Mouse (Mus musculus): Measurements from ENCODE around the gene Kcnk7.
A peak's percentile ranks its signal among the peaks of the same experiment; 100 is the strongest.

Gene Kcnk7

GRCm38 (mm10) chr19:5745756-5746710 is 41.9 kb downstream of the Kcnk7 start:
- Histone ChIP-seq H3K27me3 (ENCODE audit: control insufficient read depth, insufficient read depth, low read length, poor library complexity, severe bottlenecking) (no peaks in the 10 kb centered on the region; the same call in 1 of the 2 replicates), H3K36me3 (ENCODE audit: control insufficient read depth, insufficient read depth, low read length, poor library complexity, severe bottlenecking) (no peaks in the 10 kb centered on the region)
- DNase-seq (ENCODE audit: low read depth, low spot score): no peak

- Histone ChIP-seq H3K27me3 (ENCODE audit: control insufficient read depth, insufficient read depth, low read length, poor library complexity, severe bottlenecking) (no peaks in the 10 kb centered on the region), H3K36me3 (ENCODE audit: control insufficient read depth, insufficient read depth, low read length, poor library complexity, severe bottlenecking) (no peaks in the 10 kb centered on the region)
- DNase-seq (ENCODE audit: low read depth, low spot score): no peak
Measured at GRCm38 (mm10) chr19:5746907-5747363, 42.8 kb downstream of the Kcnk7 start.

DNA sequence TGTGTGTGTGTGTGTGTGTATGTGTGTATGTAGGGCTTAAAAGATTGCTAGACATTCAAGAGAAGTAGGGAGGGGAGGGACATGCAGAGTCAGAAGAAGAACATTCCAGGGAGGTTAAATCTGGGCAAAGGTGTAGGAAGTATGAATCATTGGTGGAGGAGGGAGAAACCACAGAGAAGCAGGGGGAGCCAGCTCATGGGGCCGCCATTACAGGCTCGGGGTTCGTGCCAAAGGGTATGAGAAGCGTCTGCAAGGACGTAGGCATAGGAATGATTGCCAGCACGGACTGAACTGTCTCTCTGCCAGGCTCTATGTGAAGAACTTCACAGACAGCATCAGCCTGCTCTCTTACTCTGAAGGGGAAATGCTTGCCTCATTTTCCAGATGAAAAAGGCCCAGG is 45.3 kb downstream of the Kcnk7 start:
- no peaks in the 10 kb centered on the region for H3K36me3 ChIP-seq (ENCODE audit: control insufficient read depth, insufficient read depth, low read length, poor library complexity, severe bottlenecking)
- DNase-seq (ENCODE audit: low read depth, low spot score): no peak
- no peaks in the 10 kb centered on the region for H3K27me3 ChIP-seq (ENCODE audit: control insufficient read depth, insufficient read depth, low read length, poor library complexity, severe bottlenecking)

DNA sequence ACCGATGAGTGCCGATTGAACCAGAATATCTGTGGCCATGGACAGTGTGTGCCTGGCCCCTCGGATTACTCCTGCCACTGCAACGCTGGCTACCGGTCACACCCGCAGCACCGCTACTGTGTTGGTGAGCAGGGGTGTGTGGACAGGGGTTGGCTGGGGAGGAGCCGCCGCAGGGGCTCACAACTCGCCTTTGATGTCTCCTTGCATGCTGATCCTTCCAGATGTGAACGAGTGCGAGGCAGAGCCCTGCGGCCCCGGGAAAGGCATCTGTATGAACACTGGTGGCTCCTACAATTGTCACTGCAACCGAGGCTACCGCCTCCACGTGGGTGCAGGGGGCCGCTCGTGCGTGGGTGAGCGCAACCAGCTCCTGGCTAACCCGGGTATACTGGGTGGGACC is 46.8 kb downstream of the Kcnk7 start:
- Histone ChIP-seq H3K27me3 (ENCODE audit: control insufficient read depth, insufficient read depth, low read length, poor library complexity, severe bottlenecking) (no peaks in the 10 kb centered on the region), H3K36me3 (ENCODE audit: control insufficient read depth, insufficient read depth, low read length, poor library complexity, severe bottlenecking) (no peaks in the 10 kb centered on the region)
- DNase-seq (ENCODE audit: low read depth, low spot score): no peak

DNA sequence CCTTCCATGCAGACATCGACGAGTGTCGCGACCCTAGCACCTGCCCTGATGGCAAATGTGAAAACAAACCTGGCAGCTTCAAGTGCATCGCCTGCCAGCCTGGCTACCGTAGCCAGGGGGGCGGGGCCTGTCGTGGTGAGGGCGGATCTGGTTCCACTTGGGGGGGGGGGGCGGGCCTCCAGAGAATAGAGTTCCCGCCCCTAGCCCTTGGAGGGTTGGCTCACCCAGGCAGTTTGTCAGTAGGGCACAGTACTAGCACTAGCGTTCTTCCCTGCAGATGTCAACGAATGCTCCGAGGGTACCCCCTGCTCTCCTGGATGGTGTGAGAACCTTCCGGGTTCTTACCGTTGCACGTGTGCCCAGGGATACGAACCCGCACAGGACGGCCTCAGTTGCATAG is 47.6 kb downstream of the Kcnk7 start:
- peak; percentile 54 for DNase-seq (ENCODE audit: low read depth, low spot score)
- H3K27me3 ChIP-seq (ENCODE audit: control insufficient read depth, insufficient read depth, low read length, poor library complexity, severe bottlenecking): no peaks in the 10 kb centered on the region
- no peaks in the 10 kb centered on the region for H3K36me3 ChIP-seq (ENCODE audit: control insufficient read depth, insufficient read depth, low read length, poor library complexity, severe bottlenecking)

DNA sequence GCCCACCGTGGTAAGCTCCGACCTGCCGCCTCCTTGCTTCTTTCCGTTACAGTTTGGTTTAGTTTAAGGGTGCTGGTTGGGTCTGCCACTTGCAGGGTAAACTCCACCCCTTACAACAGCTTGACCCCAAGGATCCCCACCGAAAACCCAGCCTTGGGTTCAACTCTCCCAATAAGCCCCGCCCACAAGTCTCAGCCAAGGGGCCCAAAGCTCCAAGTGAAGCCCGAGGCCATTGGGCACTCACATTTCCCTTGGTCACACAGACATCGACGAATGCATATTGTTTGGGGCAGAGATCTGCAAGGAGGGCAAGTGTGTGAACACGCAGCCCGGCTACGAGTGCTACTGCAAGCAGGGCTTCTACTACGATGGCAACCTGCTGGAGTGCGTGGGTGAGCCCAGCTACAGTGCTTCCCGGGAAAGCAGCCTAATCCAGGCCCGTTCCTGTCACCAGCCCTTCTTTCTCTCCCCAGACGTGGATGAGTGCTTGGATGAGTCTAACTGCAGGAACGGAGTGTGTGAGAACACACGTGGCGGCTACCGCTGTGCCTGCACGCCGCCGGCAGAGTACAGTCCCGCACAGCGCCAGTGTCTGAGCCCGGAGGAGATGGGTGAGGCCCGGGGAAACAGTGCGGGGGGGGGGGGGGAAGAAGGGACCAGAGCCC is 52.3 kb downstream of the Kcnk7 start:
- H3K36me3 ChIP-seq (ENCODE audit: control insufficient read depth, insufficient read depth, low read length, poor library complexity, severe bottlenecking): peaks cover 5% of the 10 kb centered on the region
- H3K27me3 ChIP-seq (ENCODE audit: control insufficient read depth, insufficient read depth, low read length, poor library complexity, severe bottlenecking): no peaks in the 10 kb centered on the region
- DNase-seq (ENCODE audit: low read depth, low spot score): no peak

Measured in splenic B cell, adult 2 months (primary cell).